Mouse (Mus musculus): ENCODE measurements around the gene Phospho2.

The Phospho2 gene

GRCm38 (mm10) chr2:69825898-69826297, 36.5 kb downstream of the Phospho2 start:
- DNase-seq (ENCODE audit: low spot score), result no peak

GRCm38 (mm10) chr2:69826380-69826779, 37.0 kb downstream of the Phospho2 start:
- DNase-seq (ENCODE audit: low spot score), result no peak

- DNase-seq (ENCODE audit: low spot score), result no peak
Measured at GRCm38 (mm10) chr2:69828031-69828430, 38.6 kb downstream of the Phospho2 start.

GRCm38 (mm10) chr2:69829680-69830079, 40.3 kb downstream of the Phospho2 start:
- DNase-seq (ENCODE audit: low spot score), result no peak

GRCm38 (mm10) chr2:69830116-69830515, 40.7 kb downstream of the Phospho2 start:
- DNase-seq (ENCODE audit: low spot score), result no peak

GRCm38 (mm10) chr2:69837244-69837967, 48.0 kb downstream of the Phospho2 start:
- DNase-seq (ENCODE audit: low spot score), result no peak

GRCm38 (mm10) chr2:69837996-69838395, 48.6 kb downstream of the Phospho2 start:
- DNase-seq (ENCODE audit: low spot score), result no peak

GRCm38 (mm10) chr2:69838707-69839106, 49.3 kb downstream of the Phospho2 start:
- no peak for DNase-seq (ENCODE audit: low spot score)

- peak; percentile 31 for DNase-seq (ENCODE audit: low spot score)
Measured at GRCm38 (mm10) chr2:69840261-69840660, 50.8 kb downstream of the Phospho2 start.

- DNase-seq (ENCODE audit: low spot score), result no peak
Measured at GRCm38 (mm10) chr2:69849215-69849614, 59.8 kb downstream of the Phospho2 start.

Measured in retina, embryonic 14.5 days (tissue).